Mouse (Mus musculus) olfactory bulb, adult 2 months (tissue): ENCODE measurements around the gene Hs3st2. TPM values are rescaled to one million over a fixed set of nuclear protein-coding genes. Genes with fewer than 3 reads are reported as not detected.

Experiments used
- H3K27ac ChIP-seq: fragments of 200-500 bp; 2 replicates; pipeline ENCODE4 v1.5.1; 2012; ENCODE audit warnings: low read depth, low read length; ENCODE audit not compliant: insufficient read depth
- H3K4me1 ChIP-seq: fragments of 200-500 bp; 2 replicates; pipeline ENCODE4 v1.6.1; 2012; ENCODE audit warnings: low read length; ENCODE audit not compliant: control insufficient read depth, insufficient read depth
- H3K4me3 ChIP-seq: fragments of 200-500 bp; 2 replicates; pipeline ENCODE4 v1.5.1; 2012; ENCODE audit warnings: mild to moderate bottlenecking, low read depth, low read length, moderate library complexity; ENCODE audit not compliant: insufficient read depth
- CTCF ChIP-seq: fragments of 200-500 bp; IDR thresholded peaks from 2 replicates; pipeline ENCODE4 v1.5.1; 2012; ENCODE audit warnings: low read depth, mild to moderate bottlenecking, low read length, moderate library complexity; ENCODE audit not compliant: insufficient read depth
- POLR2A ChIP-seq: fragments of 200-500 bp; IDR thresholded peaks from 2 replicates; pipeline ENCODE4 v1.6.1; 2012; ENCODE audit warnings: mild to moderate bottlenecking, low read depth, low read length, moderate library complexity; ENCODE audit not compliant: insufficient read depth
- WGBS: fragments of 180-500 bp; shearing (Covaris S2); methylation state at CpG from one replicate; pipeline ENCODE4 v1.1.7; 2018; 5-methylcytosine and 5-hydroxymethylcytosine counted together
- polyA plus RNA-seq: library from polyadenylated mRNA; stranded (reverse); fragments of >200 nt; gene quantifications from 2 replicates; pipeline ENCODE4 v1.2.4, GENCODE M21; 2012; ENCODE audit warnings: low replicate concordance; ENCODE audit not compliant: missing spikeins, insufficient read depth, insufficient read length

The Hs3st2 gene
- polyA plus RNA-seq, 1 experiment, result not detected

DNA sequence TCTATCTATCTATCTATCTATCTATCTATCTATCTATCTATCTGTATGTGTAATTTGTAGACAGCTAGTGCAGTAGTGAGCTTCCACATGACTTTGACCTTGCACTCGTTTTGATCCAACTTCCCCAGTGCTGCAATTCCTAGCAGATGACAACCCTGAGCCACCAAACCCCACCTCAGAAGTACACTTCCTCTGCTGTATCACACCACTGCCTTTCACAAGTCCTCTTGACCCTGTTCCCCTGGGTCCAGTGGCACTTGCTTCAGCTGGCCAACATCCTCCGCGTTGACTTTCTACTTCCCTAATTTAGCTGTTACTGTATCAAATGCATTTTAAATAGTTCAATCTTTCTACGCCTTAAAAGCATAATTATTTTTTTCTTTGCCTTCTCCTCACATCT, 54.6 kb downstream of the Hs3st2 start:
- TF ChIP-seq CTCF (no peak), POLR2A (no peak)
- peaks cover 3% of the 10 kb centered on the region; the same call in 1 of the 2 replicates for H3K4me1 ChIP-seq
- H3K27ac ChIP-seq, result no peak overlapping the region
- no peak overlapping the region for H3K4me3 ChIP-seq
- 91% methylated on average over 4 of the region's 4 CpGs for WGBS

DNA sequence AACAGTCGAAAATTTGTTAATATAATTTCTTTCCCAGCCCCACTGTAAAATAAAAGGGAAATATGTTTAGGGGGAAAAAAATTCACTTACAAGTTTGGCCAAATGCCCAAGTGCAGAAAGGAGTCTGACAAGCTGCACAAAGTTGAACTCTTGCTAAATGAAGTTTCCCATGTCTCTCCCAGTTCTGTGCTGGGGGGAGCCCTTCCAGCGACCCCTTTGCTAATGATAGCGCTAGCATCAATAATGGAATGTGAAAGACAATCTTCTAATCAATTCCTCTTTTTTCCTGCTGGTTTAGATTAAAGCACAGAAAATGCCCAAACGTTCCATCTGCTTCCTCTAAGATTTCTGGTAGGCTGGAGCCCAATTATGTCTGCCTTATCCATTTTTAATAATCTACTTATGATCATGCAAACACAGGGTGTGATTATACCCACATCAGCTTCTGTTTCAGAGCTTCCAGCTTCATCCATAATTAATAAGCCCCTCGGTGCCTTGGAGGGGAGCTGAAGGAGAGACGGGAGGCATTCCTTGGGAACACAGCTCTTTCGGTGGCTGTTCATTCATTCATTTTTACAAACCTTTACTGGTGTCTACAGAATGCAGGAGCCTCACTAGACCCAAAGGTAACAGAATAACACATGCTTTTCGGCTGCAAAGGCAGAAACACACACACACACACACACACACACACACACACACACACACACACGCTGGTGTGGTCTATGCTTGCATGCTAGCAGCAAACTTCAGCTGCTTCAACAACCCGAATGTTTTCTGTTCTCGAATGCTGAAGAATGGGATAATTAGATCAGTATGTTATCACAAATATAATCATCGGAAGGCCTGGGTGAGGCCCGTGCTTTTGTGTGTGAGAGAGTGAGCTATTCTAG, 59.5 kb downstream of the Hs3st2 start:
- 0 out of 2 replicates have a peak, but pooled peaks cover 2% of the 10 kb centered on the region for H3K4me1 ChIP-seq
- WGBS, result 40% methylated on average over 13 of the region's 13 CpGs
- H3K27ac ChIP-seq, result no peak overlapping the region
- H3K4me3 ChIP-seq, result no peak overlapping the region
- no peak for TF ChIP-seq CTCF

DNA sequence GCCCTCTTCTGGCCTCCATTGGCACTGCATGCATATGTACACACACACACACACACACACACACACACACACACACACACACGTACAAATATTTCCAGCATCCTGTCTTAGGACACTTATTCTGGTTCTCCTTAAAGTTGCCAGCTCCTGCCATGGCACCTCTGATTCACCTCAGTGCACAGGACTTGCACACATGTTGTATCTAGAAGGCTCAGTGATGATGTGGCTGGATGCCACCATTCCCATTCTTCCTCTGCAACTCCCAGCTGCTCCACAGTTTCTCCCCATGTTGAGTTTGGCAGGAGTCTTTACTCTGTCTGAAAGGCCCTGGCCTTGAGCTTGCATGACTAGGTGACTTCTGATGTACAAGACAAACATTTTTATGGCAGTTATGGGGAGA, 65.1 kb downstream of the Hs3st2 start:
- H3K27ac ChIP-seq, result no peak overlapping the region
- no peak for TF ChIP-seq CTCF
- TF ChIP-seq POLR2A, result no peak
- H3K4me3 ChIP-seq, result no peak overlapping the region
- 100% methylated on average over 1 of the region's 1 CpGs for WGBS
- H3K4me1 ChIP-seq, result 0 out of 2 replicates have a peak, but pooled peaks cover 2% of the 10 kb centered on the region

DNA sequence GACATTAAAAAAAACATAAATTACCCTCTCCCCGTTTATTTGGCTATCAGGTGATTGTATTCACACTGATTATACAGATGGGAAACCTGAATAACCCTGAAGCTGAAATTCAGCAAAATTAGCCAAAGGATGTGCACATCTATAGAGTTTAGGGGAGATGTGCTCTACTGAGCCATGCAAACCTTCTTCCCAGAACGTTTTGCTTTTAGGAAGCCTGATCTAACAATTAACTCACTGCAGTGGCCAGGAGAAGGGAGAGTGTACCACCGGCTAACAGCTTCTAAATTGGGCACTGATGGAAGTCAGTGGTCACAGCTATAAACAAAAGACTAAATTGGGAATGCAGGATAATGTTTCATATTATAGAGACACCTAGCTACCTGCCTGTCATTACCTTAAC, 66.4 kb downstream of the Hs3st2 start:
- no peak for TF ChIP-seq CTCF
- no peak for TF ChIP-seq POLR2A
- H3K27ac ChIP-seq, result no peak overlapping the region
- 46% methylated on average over 3 of the region's 3 CpGs for WGBS

DNA sequence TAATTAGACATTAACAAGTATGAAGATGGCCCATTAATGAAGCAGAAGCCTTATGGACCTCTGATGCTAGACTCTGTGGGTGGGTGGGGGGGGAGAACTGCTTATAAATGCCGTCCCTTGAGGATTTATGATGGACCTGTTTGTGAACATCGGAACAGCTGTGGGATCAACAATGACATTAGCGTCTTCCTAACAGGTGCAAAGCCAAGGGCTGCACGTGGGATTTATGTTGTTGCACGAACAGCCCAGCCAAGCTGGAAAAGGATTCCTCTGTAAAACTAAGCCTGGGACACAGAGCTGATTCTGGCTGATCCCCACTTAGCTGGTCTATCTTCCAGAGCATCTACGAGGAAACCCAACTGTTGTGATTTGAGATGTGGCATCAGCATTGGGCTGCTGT, 69.0 kb downstream of the Hs3st2 start:
- TF ChIP-seq CTCF (no peak), POLR2A (no peak)
- no peaks in the 10 kb centered on the region for H3K4me1 ChIP-seq
- no peak overlapping the region for H3K4me3 ChIP-seq
- WGBS, result 82% methylated on average over 6 of the region's 6 CpGs
- no peak overlapping the region for H3K27ac ChIP-seq

More for the DNA sequence above, 66.4 kb downstream of the Hs3st2 start:
- Histone ChIP-seq H3K4me3 (no peak overlapping the region), H3K4me1 (no peaks in the 10 kb centered on the region)

DNA sequence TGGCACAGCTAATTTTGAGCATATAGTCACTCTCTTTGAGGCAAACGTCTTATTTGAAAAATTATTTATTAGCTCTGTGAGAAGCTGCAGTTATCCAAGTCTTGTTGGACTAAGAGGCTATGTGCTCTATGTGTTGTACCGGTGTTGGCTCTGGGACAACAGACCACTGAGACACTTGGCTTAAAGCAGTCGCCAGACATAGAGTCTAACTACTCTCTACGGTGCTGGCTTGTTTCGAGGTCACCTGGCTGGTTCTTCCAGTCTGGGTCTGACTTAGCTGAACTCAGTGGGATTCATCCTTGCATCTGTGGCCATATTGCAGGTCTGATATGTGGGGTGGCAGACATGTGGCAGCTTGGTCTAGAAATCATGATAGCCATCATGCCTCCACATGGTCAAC, 72.8 kb downstream of the Hs3st2 start:
- Histone ChIP-seq H3K27ac (no peak overlapping the region), H3K4me3 (no peak overlapping the region), H3K4me1 (peaks cover 3% of the 10 kb centered on the region; the same call in 1 of the 2 replicates)
- TF ChIP-seq POLR2A (no peak), CTCF (no peak)
- WGBS, result 89% methylated on average over 5 of the region's 5 CpGs

DNA sequence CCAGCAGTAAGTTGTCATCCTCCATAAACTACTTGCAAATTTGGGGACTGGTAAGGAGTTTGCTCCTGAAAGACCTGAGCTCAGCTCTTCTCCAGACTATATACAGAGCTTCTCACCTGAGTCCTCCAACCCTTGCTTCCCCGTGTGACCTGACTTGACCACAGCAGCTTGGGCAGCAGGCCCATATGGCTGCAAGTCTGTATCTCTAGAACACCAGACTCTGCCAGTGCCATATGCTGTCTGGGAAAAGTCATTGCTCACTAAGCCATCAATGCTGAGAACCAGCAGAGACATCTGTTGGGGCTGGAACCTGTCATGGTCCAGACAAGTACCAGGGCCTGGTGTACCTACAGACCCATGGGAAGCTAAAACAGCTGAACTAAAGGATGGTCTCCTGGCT, 73.5 kb downstream of the Hs3st2 start:
- no peak overlapping the region for H3K4me3 ChIP-seq
- H3K27ac ChIP-seq, result no peak overlapping the region
- TF ChIP-seq CTCF (no peak), POLR2A (no peak)
- whole genome bisulfite sequencing, result 81% methylated on average over 1 of the region's 1 CpGs
- H3K4me1 ChIP-seq, result peaks cover 3% of the 10 kb centered on the region; the same call in 1 of the 2 replicates

DNA sequence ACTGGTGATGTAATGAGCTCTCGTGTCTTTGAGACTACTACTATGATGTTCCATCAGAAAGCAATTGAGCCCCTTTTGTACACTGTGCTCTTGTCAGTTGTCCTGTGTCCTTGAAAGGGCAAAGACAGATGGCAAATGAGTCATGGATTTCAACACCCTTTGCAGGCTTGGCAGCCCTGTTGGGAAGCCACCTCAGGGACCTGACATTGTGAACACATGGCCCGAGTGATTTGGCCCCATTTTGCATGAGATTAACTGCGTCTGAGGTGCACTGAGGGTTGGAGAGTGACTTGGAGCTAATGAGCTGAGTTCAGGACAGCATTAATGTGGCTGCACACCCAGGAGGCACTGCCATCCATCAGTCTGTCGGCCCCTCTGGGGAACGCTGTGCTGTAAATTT, 74.7 kb downstream of the Hs3st2 start:
- Histone ChIP-seq H3K27ac (no peak overlapping the region), H3K4me1 (peaks cover 11% of the 10 kb centered on the region), H3K4me3 (no peak overlapping the region)
- TF ChIP-seq POLR2A (no peak), CTCF (no peak)
- WGBS, result 80% methylated on average over 5 of the region's 5 CpGs

DNA sequence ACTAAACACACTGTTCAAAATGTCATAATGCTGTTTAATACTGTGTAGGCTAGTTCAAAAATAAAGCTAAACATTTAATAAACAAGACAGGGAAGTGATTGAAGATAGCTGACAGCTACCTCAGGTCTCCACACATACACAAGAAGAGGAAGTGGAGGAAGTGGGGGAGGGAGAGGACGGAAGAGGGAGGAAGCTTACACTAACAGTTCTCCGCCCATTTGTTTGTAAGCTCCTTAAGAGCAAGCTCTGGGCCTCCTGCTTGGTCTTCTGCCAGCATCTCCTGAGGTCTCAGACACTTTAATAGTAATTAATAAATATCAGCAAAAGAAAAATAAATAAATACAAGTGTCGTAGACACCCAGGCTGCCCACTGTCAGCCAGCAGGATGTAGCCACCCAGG, 77.8 kb downstream of the Hs3st2 start:
- 59% methylated on average over 3 of the region's 3 CpGs for whole genome bisulfite sequencing
- Histone ChIP-seq H3K27ac (no peak overlapping the region), H3K4me1 (peaks cover 15% of the 10 kb centered on the region), H3K4me3 (no peak overlapping the region)
- no peak for TF ChIP-seq CTCF
- no peak for TF ChIP-seq POLR2A
